Mouse (Mus musculus): ENCODE results near the gene Ubqln4.

The Ubqln4 gene

DNA sequence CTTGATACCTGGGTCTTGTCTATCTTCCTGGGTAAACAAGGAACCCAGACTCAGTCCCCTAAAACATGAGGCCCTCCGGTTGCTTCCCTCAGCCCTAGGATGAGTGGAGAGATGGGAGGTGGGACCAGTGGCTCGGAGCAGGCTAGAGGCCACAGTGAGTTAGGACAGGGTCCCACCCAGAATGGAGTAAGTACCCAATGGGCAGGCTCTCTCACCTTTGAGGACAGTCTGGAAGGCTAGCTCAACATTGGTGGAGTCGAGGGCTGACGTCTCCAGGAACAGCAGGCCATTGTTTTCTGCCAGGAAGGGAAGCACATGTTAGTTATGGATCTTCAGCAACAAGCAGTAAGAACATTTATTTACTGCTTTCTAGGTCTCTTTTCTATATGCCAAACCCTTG, 11.1 kb upstream of the Ubqln4 start:
- DNase-seq (ENCODE audit: low spot score), result no peak

DNA sequence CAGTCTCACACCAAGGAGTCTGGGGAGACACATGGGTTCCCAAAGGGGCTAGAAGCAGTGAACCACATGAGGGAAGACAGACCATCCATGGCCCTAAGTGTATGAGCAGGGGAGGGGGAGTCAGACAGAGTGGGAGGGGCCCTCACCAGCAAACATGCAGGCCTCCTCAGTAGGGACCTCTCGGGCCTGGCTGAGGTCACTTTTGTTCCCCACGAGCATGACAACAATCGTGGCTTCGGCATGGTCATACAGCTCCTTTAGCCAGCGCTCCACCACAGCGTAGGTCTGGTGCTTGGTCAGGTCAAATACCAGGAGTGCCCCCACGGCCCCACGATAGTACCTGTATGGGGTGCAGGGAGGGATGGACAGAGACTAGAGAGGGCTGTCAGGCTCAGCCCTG, 10.4 kb upstream of the Ubqln4 start:
- no peak for DNase-seq (ENCODE audit: low spot score)

DNA sequence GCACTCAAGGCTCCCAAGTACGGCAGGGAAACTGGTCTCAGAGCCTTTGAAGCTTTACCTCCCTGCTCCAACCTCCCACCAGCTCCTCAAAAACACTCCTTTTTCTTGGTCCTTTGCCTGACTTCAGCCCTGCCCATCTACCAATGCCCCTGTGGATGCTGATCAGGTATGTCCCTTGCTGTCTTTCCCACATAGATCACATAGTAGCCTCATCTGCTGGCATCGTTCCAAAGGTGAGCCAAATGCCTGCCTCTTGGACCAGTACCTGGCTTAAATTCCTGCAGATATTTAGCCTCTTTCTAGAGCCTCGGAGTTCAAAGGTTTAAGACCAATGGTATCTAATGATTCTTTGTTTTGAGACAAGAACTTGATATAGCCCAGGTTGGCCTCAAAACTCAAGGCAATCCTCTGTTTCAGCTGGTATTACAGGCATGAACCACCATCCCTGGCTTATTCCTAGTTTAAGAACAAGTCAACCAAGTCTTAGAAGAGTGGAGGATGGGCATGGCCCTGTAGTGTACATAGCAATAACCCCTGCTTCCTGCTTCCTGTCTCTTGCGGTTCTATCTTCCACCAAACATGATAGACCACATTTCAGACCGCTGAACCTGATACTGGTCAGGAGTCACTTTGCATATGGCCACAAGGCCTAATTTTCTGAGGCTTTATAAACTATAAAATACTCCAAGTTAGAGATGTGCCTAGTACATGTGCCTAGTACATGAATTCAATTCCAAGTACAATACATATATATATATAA, 9.7 kb upstream of the Ubqln4 start:
- no peak for DNase-seq (ENCODE audit: low spot score)

DNA sequence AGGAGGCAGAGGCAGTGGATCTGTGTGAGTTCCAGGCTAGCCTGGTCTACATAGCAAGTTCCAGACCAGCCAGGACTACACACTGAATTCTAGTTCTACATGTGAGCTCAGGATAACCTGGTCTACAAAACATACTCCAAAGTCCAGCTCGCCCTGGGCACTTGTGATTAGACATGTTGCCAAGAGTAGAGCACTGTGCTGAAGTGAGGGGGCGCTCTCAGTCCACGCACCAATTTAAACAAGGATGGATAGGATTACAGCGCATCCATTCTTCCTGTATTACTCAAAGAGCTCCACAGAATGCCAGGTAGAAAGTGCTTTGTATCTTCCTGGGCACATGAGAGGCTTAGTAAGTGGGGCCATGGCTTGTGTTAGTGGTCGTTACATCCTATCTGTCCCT, 9.0 kb upstream of the Ubqln4 start:
- no peak for DNase-seq (ENCODE audit: low spot score)

DNA sequence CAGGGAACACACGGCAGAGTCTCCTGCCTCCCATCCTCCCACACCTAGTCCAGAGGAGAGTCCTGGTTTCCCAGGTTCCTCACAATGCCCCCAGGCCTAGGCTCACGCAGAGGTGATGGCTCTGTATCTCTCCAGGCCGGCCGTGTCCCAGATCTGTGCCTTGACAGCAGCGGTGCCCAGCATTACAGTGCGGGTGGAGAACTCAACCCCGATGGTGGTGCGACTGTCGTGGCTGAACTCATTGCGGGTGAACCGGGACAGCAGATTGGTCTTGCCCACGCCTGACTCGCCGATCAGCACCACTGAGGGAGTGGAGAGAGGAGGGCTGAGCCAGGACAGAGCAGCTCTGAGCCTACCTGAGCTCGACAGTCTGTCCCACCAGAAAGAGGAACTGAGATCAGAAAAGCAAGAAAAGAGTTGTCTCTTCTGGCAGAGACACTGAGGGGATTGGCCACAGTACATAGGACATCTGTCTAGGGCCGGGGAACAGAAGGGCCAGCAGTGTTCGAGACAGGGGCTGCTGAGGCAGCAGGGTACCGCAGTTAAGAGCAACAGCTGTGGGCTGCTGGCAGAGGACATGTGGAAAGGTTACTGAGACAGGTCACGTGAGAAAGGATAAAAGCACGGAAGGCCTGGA, 8.5 kb upstream of the Ubqln4 start:
- no peak for DNase-seq (ENCODE audit: low spot score)

DNA sequence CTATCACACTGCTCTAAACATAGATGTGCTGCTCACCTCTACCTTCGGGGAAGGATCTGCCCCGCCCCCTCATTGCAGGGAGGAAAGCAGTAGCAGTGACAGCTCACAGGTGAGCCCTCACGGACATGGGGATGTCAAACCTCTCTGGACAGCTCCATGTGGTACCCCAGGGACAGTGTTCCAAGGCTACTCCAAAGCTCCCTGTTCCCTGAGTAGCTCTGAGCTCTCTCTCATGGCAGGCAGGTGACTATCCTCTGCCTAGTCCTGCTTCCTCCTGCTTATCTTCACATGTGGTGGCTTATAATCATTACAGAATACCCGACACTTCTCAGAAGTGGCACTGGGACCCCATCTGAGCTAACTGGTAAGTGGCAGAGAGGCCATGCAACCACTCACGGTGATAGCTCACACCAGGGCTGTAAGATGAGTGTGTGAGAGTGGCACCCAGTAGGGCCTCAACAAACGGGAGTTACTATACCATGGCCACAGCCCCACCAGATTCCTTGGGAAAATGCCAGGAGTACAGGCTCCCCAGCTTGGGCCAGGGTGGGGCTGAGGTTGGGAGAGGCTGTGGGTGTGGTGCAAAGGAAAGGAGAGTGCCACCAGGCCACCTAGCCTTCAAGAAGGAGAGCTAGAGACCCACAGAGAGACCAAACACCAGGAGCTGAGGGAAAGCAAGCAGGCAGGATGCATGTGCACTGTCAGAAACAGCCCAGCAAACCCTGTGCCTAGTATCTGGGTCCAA, 6.7 kb upstream of the Ubqln4 start:
- no peak for DNase-seq (ENCODE audit: low spot score)

DNA sequence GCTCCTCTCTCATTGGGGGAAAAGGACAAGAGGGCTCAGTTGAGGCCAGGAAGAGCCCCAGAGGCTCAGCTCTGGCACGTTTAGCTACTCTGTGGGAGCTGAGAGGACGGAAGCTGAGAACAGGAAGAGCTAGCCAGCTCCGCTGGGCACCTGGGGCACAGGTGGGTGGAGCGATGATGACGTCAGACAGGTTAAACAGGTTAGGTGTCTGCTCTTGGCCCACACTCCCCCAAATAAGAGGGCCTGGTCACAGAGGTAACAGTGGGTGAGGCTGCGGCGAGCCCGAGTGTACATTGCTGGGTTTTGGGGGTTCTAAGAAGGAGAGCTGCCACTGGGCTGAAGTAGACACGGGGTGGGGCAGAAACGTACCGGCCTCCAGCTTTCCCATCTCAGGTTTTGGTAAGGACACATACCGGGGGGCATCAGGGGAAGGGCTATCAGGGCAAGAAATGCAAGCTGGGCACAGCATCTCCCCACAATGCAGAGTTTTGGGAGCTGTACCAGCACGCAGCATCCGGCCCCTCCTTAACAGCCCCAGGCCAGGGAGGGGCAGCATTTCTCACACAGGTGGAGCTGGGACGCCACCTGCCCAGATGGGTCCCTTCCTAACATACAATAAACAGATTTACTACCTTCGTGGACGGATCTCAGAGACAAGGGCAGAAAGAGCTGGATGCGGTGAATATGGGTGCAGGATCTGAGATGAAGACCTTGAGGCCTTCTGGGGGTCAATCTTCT, 5.2 kb upstream of the Ubqln4 start, which contains the start of gene Rab25:
Gene Rab25, minus strand, starts transcription at position 121 of the 738 bp plus-strand sequence.
- no peak for DNase-seq (ENCODE audit: low spot score)

DNA sequence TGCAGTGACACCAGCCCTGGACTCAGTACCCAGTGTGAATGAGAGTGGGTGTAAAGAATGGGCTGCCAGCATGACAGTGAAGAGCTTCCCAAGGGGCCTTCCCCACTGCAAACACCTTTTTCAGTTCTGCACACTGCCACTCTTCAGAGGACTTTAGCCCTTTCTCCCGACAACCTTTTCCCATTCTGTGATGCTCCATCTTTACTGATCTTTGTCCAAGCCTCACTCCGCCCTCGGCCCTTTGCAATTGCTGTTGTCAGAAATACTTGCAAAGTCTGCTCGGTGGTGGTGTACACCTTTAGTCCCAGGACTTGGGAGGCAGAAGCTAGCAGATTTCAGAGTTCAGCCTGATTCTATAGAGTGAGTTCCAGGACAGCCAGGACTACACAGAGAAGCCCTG, 2.0 kb upstream of the Ubqln4 start:
- no peak for DNase-seq (ENCODE audit: low spot score)

DNA sequence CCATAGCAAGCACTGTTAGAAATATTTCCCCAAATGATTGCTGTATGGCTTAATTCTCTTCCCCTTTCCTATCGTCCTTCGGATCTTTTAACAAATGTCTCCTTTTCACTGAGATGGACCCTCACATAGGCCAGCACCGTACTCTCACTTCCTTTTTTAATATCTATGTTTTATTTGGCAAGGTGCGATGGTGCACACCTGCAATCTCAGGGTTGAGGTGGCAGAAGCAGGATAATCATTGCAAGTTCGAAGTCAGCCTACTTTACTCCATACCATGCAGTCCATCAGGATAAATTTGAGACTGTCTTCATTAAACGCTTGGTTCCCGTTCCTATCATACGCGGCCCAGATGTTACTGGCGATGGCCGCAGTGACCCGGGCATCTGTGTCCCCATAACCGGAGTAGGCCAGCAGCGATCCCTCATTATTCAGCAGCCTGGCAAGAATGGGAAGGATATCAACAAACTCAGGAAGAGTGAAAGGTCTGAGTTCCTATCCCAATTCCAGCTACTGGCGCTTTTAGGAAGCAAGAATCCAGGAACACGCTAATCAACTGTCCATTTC, 1.4 kb upstream of the Ubqln4 start:
- no peak for DNase-seq (ENCODE audit: low spot score)

DNA sequence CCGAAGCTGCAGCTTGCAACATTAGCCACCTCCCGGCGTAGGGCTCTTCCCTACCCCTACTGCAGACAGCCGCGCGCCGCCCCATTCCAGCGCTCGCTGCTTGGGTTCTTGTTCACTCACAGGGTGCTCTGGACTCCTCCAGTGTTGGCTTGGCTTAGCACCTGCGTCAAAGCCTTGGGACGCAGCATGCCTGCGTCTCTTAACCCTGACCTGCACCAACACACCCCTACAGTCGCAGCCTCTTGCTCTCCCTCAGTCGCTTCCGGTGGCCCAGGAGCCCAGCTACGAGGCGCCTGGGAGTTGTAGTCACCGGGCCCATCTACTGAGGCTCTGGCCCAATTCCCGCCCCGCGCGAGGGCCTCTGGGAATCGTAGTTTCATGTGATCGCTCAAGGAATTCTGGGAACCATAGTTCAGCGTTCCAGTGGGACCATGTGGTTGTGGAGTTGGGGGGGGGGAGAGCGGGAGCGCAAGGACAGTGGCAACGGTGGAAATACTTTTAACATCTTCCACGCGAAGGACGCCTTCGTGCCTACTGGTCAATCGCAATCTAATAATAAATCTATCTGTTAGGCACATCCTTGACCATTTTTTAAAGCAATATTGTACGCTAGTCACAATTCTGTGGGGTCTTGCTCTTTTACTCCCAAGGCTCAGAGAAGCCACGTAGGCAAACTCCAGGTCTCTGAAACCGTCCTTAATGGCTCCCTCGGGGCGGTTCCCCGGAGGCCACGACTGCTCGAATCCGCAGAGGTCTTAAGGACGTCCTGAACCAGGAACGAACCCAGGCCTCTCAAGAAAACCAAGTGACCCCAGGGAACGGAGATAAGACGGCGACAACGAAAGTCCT, 658 bp upstream of the Ubqln4 start, which contains the start of gene Lamtor2:
Gene Lamtor2, minus strand, starts transcription at position 399 of the 849 bp plus-strand sequence.
- DNase-seq (ENCODE audit: low spot score), result peak; percentile 94

DNA sequence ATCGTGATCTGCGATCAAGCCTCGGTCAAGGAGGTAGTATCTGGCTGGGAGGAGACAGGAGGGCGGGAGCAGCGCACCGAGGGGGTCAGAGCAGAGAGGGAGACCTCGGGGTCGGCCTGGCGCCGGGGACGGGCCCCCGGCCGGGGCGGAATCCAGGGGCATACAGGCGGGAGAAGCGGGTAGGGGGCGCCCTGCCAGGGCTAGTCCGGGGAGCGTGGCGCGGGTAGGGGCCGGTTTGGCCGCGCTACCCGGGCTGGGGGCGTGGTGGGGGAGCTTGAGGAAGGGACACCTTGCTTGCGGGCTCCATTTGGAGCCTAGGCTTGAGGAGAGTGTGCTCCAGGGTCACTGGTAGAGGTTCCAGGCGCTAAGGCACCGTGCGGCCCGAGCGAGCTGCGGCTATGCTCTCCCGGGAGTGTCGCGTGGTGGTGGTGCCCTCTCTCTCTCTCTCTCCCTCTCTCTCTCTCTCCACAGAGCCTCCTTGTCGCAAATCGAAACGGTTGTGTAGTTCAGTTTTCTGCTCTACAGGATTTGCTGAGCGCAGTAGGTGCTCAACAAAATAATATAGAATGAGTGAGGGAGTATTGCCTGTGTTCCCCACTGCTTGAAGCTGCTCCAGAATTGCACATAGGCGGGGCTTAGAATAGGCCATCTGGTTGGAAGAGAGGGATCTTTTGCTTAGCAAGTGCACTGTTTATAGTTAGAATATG, 475 bp downstream of the Ubqln4 start:
- DNase-seq (ENCODE audit: low spot score), result no peak

DNA sequence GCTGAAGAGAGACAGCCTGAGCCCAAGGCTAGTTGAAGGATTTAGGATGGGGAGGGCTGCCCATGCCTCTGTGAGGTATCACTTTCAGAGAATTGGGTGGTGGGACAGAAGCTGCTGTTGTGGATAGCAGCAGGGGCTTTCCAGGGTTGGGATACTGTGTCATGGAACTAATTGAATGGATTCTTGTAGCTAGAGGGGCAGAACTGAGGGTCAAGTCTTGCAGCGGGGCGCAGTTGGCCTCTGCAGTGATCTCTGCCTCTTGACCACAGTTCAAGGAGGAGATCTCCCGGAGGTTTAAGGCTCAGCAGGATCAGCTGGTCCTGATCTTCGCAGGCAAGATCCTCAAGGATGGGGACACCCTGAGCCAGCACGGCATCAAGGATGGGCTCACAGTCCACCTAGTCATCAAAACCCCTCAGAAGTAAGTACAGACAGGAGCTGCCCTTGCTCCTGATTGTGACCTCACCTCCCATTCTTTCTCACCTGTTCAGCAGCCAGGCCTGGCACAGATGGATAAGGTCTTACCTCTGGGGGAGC, 1.6 kb downstream of the Ubqln4 start:
- DNase-seq (ENCODE audit: low spot score), result no peak

DNA sequence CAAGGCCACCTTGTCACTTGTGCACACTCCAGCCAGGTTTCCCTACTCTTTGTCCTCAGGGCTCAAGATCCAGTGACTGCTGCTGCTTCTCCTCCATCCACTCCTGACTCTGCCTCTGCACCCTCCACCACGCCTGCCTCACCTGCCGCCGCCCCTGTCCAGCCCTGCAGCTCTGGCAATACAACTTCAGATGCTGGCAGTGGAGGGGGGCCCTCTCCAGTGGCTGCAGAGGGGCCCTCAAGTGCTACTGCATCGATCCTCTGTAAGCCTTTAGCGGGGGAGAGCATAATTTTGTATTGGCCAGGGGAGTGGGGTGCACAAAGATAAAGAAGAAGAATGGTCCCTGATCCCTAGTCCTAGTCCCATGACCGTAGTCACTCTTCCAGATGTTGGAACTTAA, 2.2 kb downstream of the Ubqln4 start:
- DNase-seq (ENCODE audit: low spot score), result no peak

DNA sequence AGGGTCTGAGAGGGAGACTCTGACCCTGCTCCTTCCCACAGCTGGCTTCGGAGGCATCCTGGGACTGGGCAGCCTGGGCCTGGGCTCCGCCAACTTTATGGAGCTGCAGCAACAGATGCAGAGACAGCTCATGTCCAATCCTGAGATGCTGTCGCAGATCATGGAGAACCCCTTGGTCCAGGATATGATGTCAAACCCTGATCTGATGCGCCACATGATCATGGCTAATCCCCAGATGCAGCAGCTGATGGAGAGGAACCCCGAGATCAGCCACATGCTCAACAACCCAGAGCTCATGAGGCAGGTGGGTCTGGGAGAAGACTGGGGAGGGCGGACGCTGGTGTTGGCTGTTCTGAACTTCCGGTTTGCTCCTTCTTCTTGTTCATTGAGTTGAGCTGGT, 3.1 kb downstream of the Ubqln4 start:
- no peak for DNase-seq (ENCODE audit: low spot score)

DNA sequence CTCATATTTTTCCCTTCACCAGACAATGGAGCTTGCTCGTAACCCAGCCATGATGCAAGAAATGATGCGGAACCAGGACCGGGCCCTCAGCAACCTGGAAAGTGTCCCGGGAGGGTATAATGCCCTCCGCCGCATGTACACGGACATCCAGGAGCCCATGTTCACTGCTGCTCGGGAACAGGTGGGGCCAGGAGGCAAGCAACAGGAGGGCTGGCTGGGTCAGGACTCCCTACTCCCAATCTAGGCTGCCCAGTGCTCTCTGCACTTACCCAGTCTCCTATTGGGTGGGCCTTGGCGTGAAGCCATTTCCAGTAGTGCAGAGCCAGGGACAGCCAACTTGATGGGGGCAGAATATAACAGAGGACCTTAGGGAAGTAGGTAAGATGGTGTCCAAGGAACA, 6.0 kb downstream of the Ubqln4 start:
- DNase-seq (ENCODE audit: low spot score), result no peak

DNA sequence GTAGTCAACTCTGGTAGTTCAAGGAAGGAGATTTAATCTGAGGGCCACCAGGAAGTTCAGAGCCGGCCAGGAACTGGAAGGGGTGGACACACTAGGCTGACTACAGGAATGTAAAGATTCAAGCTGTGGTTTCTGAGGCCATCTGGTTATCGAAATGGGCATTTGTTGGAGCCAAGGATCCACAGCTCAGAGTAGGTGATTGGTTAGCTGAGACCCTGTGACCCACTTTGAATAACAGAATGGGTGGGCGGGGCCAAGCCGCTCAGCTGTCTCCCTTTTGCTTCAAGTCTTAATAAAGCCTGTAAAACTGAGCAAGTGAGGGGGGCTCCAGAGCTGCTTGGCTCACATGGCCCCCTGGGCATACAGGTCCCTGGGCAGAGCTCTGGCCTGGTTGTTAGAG, 8.4 kb downstream of the Ubqln4 start:
- no peak for DNase-seq (ENCODE audit: low spot score)

DNA sequence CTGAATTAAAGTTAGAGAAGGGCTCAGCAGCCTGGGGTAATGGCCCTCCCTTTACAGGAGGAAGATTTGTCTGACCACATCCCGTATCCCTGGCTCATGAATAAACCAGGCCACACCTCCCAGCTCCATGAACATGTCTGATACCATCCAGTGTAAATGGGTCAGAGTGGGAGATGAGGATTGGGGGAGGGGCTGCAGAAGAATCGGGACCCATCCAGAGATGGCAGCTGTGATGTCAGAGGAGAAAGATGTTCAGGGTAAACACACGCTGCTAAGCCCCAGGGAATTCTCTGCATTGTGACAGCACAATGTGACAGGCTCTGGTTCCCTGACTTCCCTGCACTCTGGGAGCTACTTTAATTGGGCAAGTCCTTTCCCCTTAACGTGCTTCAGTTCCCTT, 9.9 kb downstream of the Ubqln4 start:
- DNase-seq (ENCODE audit: low spot score), result no peak

DNA sequence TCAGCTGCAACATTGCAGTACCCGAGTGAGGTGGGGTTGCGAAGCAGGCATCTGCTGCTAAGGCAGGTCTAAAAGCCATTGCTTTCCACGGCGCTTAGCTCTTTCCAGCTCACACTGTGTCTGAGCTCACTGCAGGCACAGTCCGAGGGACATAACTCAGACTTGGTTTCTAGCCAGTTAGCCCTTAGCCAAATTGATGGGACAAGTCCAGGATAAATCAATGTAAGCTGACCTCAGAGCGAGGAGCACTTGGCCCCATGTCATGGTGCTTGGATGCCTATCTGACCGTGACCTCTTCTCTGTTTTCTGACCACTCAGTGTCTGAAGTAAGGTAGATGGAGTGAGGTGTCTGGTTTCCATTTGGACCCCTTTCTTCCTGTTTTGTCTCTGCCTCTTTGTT, 10.4 kb downstream of the Ubqln4 start:
- no peak for DNase-seq (ENCODE audit: low spot score)

DNA sequence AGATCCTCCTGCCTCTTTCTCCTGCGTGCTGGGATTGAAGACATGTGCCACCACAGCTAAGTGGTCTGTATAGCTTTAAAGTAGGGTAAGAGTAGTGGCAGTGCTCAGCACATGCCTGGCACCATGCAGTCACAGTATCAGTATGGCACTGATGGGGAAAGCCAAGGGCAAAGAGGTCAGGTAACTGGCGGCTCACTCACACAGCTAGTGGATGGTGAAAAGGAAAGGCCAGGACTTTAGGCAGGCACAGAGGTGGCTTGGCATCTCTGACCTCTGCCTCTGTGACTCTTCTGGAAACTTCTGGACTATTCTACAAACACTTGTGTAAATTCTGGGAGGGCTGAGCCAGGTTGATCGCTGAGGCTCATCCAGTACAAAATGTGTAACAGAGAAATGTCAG, 12.6 kb downstream of the Ubqln4 start:
- DNase-seq (ENCODE audit: low spot score), result no peak

DNA sequence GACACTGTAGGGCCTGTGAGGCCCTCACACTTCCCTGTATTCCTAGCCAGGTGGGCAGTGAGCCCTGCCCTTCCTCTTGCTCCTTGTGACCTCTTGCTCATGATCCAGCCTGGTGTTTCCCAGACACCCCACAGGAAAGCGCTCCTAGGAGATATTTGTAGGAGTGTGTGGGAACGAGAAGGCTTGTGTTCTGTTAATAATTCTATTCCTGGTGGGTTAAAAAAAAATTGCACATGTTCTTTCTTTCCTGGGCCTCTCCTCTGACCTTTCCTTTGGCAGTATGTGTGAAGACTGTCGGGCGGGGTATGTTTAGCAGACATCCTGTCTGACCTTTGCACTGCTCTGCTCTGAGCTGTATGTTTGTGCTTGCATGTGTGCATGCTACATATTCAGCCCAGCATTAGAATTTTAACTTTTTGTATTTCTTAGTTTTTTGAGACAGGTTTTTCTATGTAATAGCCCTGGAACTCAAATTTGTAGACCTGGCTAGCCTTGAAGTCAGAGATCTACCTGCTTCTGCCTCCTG, 13.0 kb downstream of the Ubqln4 start:
- no peak for DNase-seq (ENCODE audit: low spot score)
